Comparison of ENCODE assay signal across 8 mouse cellular contexts in genomic region chr2:106694567-106694885, GRCm38 (mm10). TPM values are rescaled to one million over a fixed set of nuclear protein-coding genes. Genes with fewer than 3 reads are reported as not detected.
DNase-seq lines count a peak whose midpoint lies in the region; ATAC-seq and TF ChIP-seq lines count a peak whose summit lies in the region.

No protein-coding gene starts in this region.

- peak overlapping the region; percentile 97 for H3K4me2 ChIP-seq in forebrain, embryonic 11.5 days (ENCODE audit: low read depth, low read length, severe bottlenecking)
- peak overlapping the region; percentile 98 for H3K4me2 ChIP-seq in intestine, embryonic 16.5 days (ENCODE audit: low read depth, low read length)
- H3K4me2 ChIP-seq in neural tube, embryonic 13.5 days: peak overlapping the region; percentile 92

- peak overlapping the region; percentile 97 for H3K4me3 ChIP-seq in left cerebral cortex, adult 2 months
- peak overlapping the region; percentile 84 for H3K4me3 ChIP-seq in forebrain, embryonic 11.5 days (ENCODE audit: low read depth, low read length)
- H3K4me3 ChIP-seq in intestine, embryonic 16.5 days (ENCODE audit: low read length): peak overlapping the region; percentile 91
- H3K4me3 ChIP-seq in neural tube, embryonic 13.5 days: peak overlapping the region; percentile 93

- intact Hi-C loops in left cerebral cortex, adult 2 months (cut with DNase I): loop anchor here (1.0 to 5.0 kb wide), 4 partner anchors 24 to 263 kb away; no protein-coding TSS in a partner anchor

- peak overlapping the region; percentile 98 for H3K9ac ChIP-seq in forebrain, embryonic 11.5 days (ENCODE audit: low read length)
- peak overlapping the region; percentile 96 for H3K9ac ChIP-seq in intestine, embryonic 16.5 days (ENCODE audit: low read depth, low read length)
- H3K9ac ChIP-seq in neural tube, embryonic 13.5 days: peak overlapping the region; percentile 99

- TF ChIP-seq CTCF in left cerebral cortex, adult 2 months (IDR thresholded peaks at IDR 0.05): no peak; the same call in 1 of the 2 replicates

- 0% methylated on average over 10 of the region's 10 CpGs for WGBS in forebrain, embryonic 11.5 days
- under 1% methylated on average over 10 of the region's 10 CpGs for WGBS in intestine, embryonic 16.5 days
- WGBS in neural tube, embryonic 13.5 days: 0% methylated on average over 10 of the region's 10 CpGs

- DNase-seq in left cerebral cortex, adult 2 months (ENCODE audit: extremely low spot score in 1 of 2, low spot score in 2 of 2): no peak
- DNase-seq in left cerebral cortex, adult 18-20 months (ENCODE audit: low spot score in 2 of 2): no peak
- DNase-seq in forebrain, embryonic 11.5 days (ENCODE audit: low spot score): no peak
- no peak for DNase-seq in frontal cortex, postnatal 14 days (ENCODE audit: low spot score in 2 of 2)

- H3K27ac ChIP-seq in left cerebral cortex, adult 2 months: peak overlapping the region; percentile 98
- peak overlapping the region; percentile 98 for H3K27ac ChIP-seq in forebrain, embryonic 11.5 days (ENCODE audit: low read depth, low read length)
- peak overlapping the region; percentile 86 for H3K27ac ChIP-seq in intestine, embryonic 16.5 days (ENCODE audit: low read length)
- peak overlapping the region; percentile 100 for H3K27ac ChIP-seq in neural tube, embryonic 13.5 days (replicated peaks)

- H3K36me3 ChIP-seq in forebrain, embryonic 11.5 days (ENCODE audit: control insufficient read depth, insufficient read depth, low read length): no peaks in the 10 kb centered on the region; the same call in 1 of the 2 replicates
- no peaks in the 10 kb centered on the region for H3K36me3 ChIP-seq in intestine, embryonic 16.5 days (ENCODE audit: control insufficient read depth, insufficient read depth, low read length)
- H3K36me3 ChIP-seq in neural tube, embryonic 13.5 days: 0 out of 2 replicates have a peak, but pooled peaks cover 4% of the 10 kb centered on the region

- H3K9me3 ChIP-seq in forebrain, embryonic 11.5 days (ENCODE audit: control insufficient read depth, low read length): no peaks in the 10 kb centered on the region
- no peaks in the 10 kb centered on the region for H3K9me3 ChIP-seq in intestine, embryonic 16.5 days (ENCODE audit: control insufficient read depth, low read length)
- no peaks in the 10 kb centered on the region for H3K9me3 ChIP-seq in neural tube, embryonic 13.5 days

- no peak for ATAC-seq in forebrain, embryonic 11.5 days (replicated peaks; ENCODE audit: low FRiP score)
- no peak for ATAC-seq in intestine, embryonic 16.5 days
- no peak; the same call in 1 of the 2 replicates for ATAC-seq in neural tube, embryonic 13.5 days (ENCODE audit: low read depth)
- ATAC-seq in cerebellum, adult (ENCODE audit: insufficient number of reproducible peaks, low FRiP score, low TSS enrichment): no peak
- no peak for ATAC-seq in frontal cortex, adult (ENCODE audit: low TSS enrichment)

- H3K4me1 ChIP-seq in forebrain, embryonic 11.5 days (replicated peaks; ENCODE audit: control insufficient read depth, insufficient read depth, low read length): peaks cover 9% of the 10 kb centered on the region; the same call in 1 of the 2 replicates
- peaks cover 8% of the 10 kb centered on the region for H3K4me1 ChIP-seq in intestine, embryonic 16.5 days (ENCODE audit: control insufficient read depth, insufficient read depth, low read length)
- peaks cover 54% of the 10 kb centered on the region for H3K4me1 ChIP-seq in neural tube, embryonic 13.5 days (replicated peaks)

- H3K27me3 ChIP-seq in forebrain, embryonic 11.5 days (ENCODE audit: control insufficient read depth, insufficient read depth, low read length): no peaks in the 10 kb centered on the region
- H3K27me3 ChIP-seq in intestine, embryonic 16.5 days (replicated peaks; ENCODE audit: control insufficient read depth, insufficient read depth, low read length): no peaks in the 10 kb centered on the region
- no peaks in the 10 kb centered on the region for H3K27me3 ChIP-seq in neural tube, embryonic 13.5 days

RNA-seq across cellular contexts. Expression of gene Mpped2, which starts 1.5 kb away (rescaled TPM):
- total RNA-seq in left cerebral cortex, adult 2 months (2021): 10 to 100 TPM; 30.7 to 32.8 TPM
- total RNA-seq in left cerebral cortex, adult 18-20 months (2021): 10 to 100 TPM; 29.9 to 32.2 TPM
- 102 and 121 TPM in 2 replicates for polyA plus RNA-seq in forebrain, embryonic 11.5 days (2014; fragmentation: Nextera tagmentation; extraction: Ambion mirVana)
- polyA plus RNA-seq in intestine, embryonic 16.5 days (2015; fragmentation: Nextera tagmentation; extraction: Ambion mirVana): 17.4 and 20.2 TPM in 2 replicates
- 199 and 206 TPM in 2 replicates for polyA plus RNA-seq in neural tube, embryonic 13.5 days (2015; fragmentation: Nextera tagmentation; extraction: Ambion mirVana)
